Mouse (Mus musculus): ENCODE measurements around the gene Mtmr1. TPM values are rescaled to one million over a fixed set of nuclear protein-coding genes. Genes with fewer than 3 reads are reported as not detected.

The Mtmr1 gene
- polyA plus RNA-seq, 1 experiment, result 7.7 TPM

DNA sequence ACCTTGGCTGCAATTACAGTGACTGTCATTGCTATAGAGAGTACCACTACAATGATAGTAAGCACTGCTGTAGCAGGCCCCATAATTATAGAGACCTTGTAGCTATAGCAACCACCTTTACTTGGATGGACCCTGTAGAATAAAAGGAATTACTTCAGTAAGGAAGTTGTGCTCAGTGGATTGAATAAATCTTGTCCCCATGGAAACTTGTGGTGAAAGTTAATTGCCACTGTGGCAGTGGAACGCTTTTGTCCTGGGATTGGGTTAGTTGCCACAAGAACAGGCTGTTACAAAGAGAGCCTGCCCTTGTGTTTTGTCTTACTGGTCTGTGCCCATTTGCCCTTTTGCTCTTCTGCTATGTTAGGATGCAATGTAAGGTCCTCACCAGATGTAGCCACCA is 69.9 kb downstream of the Mtmr1 start:
- TF ChIP-seq POLR2AphosphoS2 (IDR thresholded peaks at IDR 0.05; ENCODE audit: insufficient read length, low read depth) (no peak), TCF3 (IDR thresholded peaks at IDR 0.05; ENCODE audit: insufficient read length, low read depth) (no peak), POLR2A (IDR thresholded peaks at IDR 0.05; ENCODE audit: insufficient read length, low read depth) (no peak), MYOG (IDR thresholded peaks at IDR 0.05; ENCODE audit: control insufficient read depth in 1 of 3, insufficient read depth in 1 of 3, insufficient read length in 2 of 3, low read depth in 2 of 3) (no peak), REST (IDR thresholded peaks at IDR 0.05; ENCODE audit: insufficient read depth, insufficient read length) (no peak), USF1 (IDR thresholded peaks at IDR 0.05; ENCODE audit: low read depth) (no peak)
- no peaks in the 10 kb centered on the region for H3K79me2 ChIP-seq (ENCODE audit: control insufficient read depth, insufficient read depth)
- no peaks in the 10 kb centered on the region for H3K27me3 ChIP-seq (ENCODE audit: control insufficient read depth, insufficient read depth, insufficient read length)
- H3K36me3 ChIP-seq (ENCODE audit: control insufficient read depth, insufficient read depth), result no peaks in the 10 kb centered on the region
- no peak overlapping the region for H3ac ChIP-seq (ENCODE audit: control insufficient read depth, insufficient read length)
- H3K4me3 ChIP-seq, result no peak overlapping the region
- no peak overlapping the region for H3K4me2 ChIP-seq (ENCODE audit: low read depth)

- H3K79me2 ChIP-seq (ENCODE audit: control insufficient read depth, insufficient read depth), result no peaks in the 10 kb centered on the region
Measured at GRCm38 (mm10) chrX:71434860-71435259, 70.3 kb downstream of the Mtmr1 start.

GRCm38 (mm10) chrX:71435542-71435941 is 71.0 kb downstream of the Mtmr1 start:
- Histone ChIP-seq H3K4me3 (no peak overlapping the region), H3ac (ENCODE audit: control insufficient read depth, insufficient read length) (no peak overlapping the region), H3K36me3 (ENCODE audit: control insufficient read depth, insufficient read depth) (peaks cover 3% of the 10 kb centered on the region), H3K27me3 (ENCODE audit: control insufficient read depth, insufficient read depth, insufficient read length) (no peaks in the 10 kb centered on the region), H3K79me2 (ENCODE audit: control insufficient read depth, insufficient read depth) (no peaks in the 10 kb centered on the region), H3K4me2 (ENCODE audit: low read depth) (no peak overlapping the region)
- no peak for TF ChIP-seq USF1 (IDR thresholded peaks at IDR 0.05; ENCODE audit: low read depth)
- no peak for TF ChIP-seq TCF12 (IDR thresholded peaks at IDR 0.05; ENCODE audit: insufficient read depth, poor library complexity, severe bottlenecking)
- TF ChIP-seq POLR2A (IDR thresholded peaks at IDR 0.05; ENCODE audit: insufficient read length, low read depth), result no peak
- TF ChIP-seq CEBPB (IDR thresholded peaks at IDR 0.05; ENCODE audit: insufficient read depth, poor library complexity, severe bottlenecking), result no peak
- no peak for TF ChIP-seq MYOG (IDR thresholded peaks at IDR 0.05; ENCODE audit: control insufficient read depth in 1 of 3, insufficient read depth in 1 of 3, insufficient read length in 2 of 3, low read depth in 2 of 3)
- TF ChIP-seq MAX (IDR thresholded peaks at IDR 0.05; ENCODE audit: low read depth), result no peak
- no peak for TF ChIP-seq SRF (IDR thresholded peaks at IDR 0.05; ENCODE audit: control insufficient read depth, insufficient read length, low read depth)
- no peak for TF ChIP-seq TCF3 (IDR thresholded peaks at IDR 0.05; ENCODE audit: insufficient read length, low read depth)
- TF ChIP-seq E2F4 (IDR thresholded peaks at IDR 0.05; ENCODE audit: insufficient read depth), result no peak
- no peak for TF ChIP-seq REST (IDR thresholded peaks at IDR 0.05; ENCODE audit: insufficient read depth, insufficient read length)
- TF ChIP-seq POLR2AphosphoS2 (IDR thresholded peaks at IDR 0.05; ENCODE audit: insufficient read length, low read depth), result no peak
- TF ChIP-seq MYOD1 (IDR thresholded peaks at IDR 0.05; ENCODE audit: control insufficient read depth in 1 of 3, insufficient read length in 2 of 3, low read depth in 2 of 3), result no peak

More at GRCm38 (mm10) chrX:71434860-71435259, 70.3 kb downstream of the Mtmr1 start:
- Histone ChIP-seq H3ac (ENCODE audit: control insufficient read depth, insufficient read length) (no peak overlapping the region), H3K36me3 (ENCODE audit: control insufficient read depth, insufficient read depth) (no peaks in the 10 kb centered on the region), H3K4me3 (no peak overlapping the region), H3K27me3 (ENCODE audit: control insufficient read depth, insufficient read depth, insufficient read length) (no peaks in the 10 kb centered on the region), H3K4me2 (ENCODE audit: low read depth) (no peak overlapping the region)
- no peak for TF ChIP-seq MYOG (IDR thresholded peaks at IDR 0.05; ENCODE audit: control insufficient read depth in 1 of 3, insufficient read depth in 1 of 3, insufficient read length in 2 of 3, low read depth in 2 of 3)
- no peak for TF ChIP-seq MYOD1 (IDR thresholded peaks at IDR 0.05; ENCODE audit: control insufficient read depth in 1 of 3, insufficient read length in 2 of 3, low read depth in 2 of 3)
- no peak for TF ChIP-seq TCF3 (IDR thresholded peaks at IDR 0.05; ENCODE audit: insufficient read length, low read depth)
- TF ChIP-seq SRF (IDR thresholded peaks at IDR 0.05; ENCODE audit: control insufficient read depth, insufficient read length, low read depth), result no peak
- TF ChIP-seq TCF12 (IDR thresholded peaks at IDR 0.05; ENCODE audit: insufficient read depth, poor library complexity, severe bottlenecking), result no peak
- no peak for TF ChIP-seq CEBPB (IDR thresholded peaks at IDR 0.05; ENCODE audit: insufficient read depth, poor library complexity, severe bottlenecking)
- no peak for TF ChIP-seq POLR2AphosphoS2 (IDR thresholded peaks at IDR 0.05; ENCODE audit: insufficient read length, low read depth)
- TF ChIP-seq REST (IDR thresholded peaks at IDR 0.05; ENCODE audit: insufficient read depth, insufficient read length), result no peak
- TF ChIP-seq POLR2A (IDR thresholded peaks at IDR 0.05; ENCODE audit: insufficient read length, low read depth), result no peak
- no peak for TF ChIP-seq E2F4 (IDR thresholded peaks at IDR 0.05; ENCODE audit: insufficient read depth)
- TF ChIP-seq MAX (IDR thresholded peaks at IDR 0.05; ENCODE audit: low read depth), result no peak
- no peak for TF ChIP-seq USF1 (IDR thresholded peaks at IDR 0.05; ENCODE audit: low read depth)

DNA sequence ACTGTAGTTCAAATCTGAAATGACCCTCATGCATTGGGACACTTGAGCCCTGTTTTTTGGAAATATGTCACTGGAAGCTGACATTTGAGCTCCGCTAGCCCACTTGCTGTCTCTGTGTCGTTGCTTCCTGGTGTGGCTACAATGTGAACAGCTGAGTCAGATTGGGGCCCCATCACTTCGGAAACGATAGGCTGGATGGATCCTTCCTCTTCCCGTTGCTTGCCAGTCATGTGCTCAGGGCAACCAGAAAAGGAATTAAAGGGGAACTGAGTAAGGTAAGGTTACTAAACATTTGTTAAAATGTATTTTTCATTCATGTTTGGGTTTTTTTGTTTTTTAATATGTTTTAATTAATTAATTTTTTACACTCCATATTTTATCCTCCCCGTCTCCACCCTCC is 74.9 kb downstream of the Mtmr1 start:
- Histone ChIP-seq H3K79me2 (ENCODE audit: control insufficient read depth, insufficient read depth) (no peaks in the 10 kb centered on the region), H3K4me2 (ENCODE audit: low read depth) (no peak overlapping the region), H3K4me3 (no peak overlapping the region), H3K27me3 (ENCODE audit: control insufficient read depth, insufficient read depth, insufficient read length) (no peaks in the 10 kb centered on the region), H3ac (ENCODE audit: control insufficient read depth, insufficient read length) (no peak overlapping the region), H3K36me3 (ENCODE audit: control insufficient read depth, insufficient read depth) (peaks cover 7% of the 10 kb centered on the region)
- TF ChIP-seq CEBPB (IDR thresholded peaks at IDR 0.05; ENCODE audit: insufficient read depth, poor library complexity, severe bottlenecking) (no peak), E2F4 (IDR thresholded peaks at IDR 0.05; ENCODE audit: insufficient read depth) (no peak), TCF12 (IDR thresholded peaks at IDR 0.05; ENCODE audit: insufficient read depth, poor library complexity, severe bottlenecking) (no peak), MAX (IDR thresholded peaks at IDR 0.05; ENCODE audit: low read depth) (no peak), MYOG (IDR thresholded peaks at IDR 0.05; ENCODE audit: control insufficient read depth in 1 of 3, insufficient read depth in 1 of 3, insufficient read length in 2 of 3, low read depth in 2 of 3) (no peak), MYOD1 (IDR thresholded peaks at IDR 0.05; ENCODE audit: control insufficient read depth in 1 of 3, insufficient read length in 2 of 3, low read depth in 2 of 3) (no peak), REST (IDR thresholded peaks at IDR 0.05; ENCODE audit: insufficient read depth, insufficient read length) (no peak), POLR2A (IDR thresholded peaks at IDR 0.05; ENCODE audit: insufficient read length, low read depth) (no peak), TCF3 (IDR thresholded peaks at IDR 0.05; ENCODE audit: insufficient read length, low read depth) (no peak)

- H3ac ChIP-seq (ENCODE audit: control insufficient read depth, insufficient read length), result no peak overlapping the region
- H3K4me2 ChIP-seq (ENCODE audit: low read depth), result no peak overlapping the region
- peaks cover 7% of the 10 kb centered on the region for H3K36me3 ChIP-seq (ENCODE audit: control insufficient read depth, insufficient read depth)
- no peak overlapping the region for H3K4me3 ChIP-seq
- H3K27me3 ChIP-seq (ENCODE audit: control insufficient read depth, insufficient read depth, insufficient read length), result no peaks in the 10 kb centered on the region
- no peaks in the 10 kb centered on the region for H3K79me2 ChIP-seq (ENCODE audit: control insufficient read depth, insufficient read depth)
- TF ChIP-seq USF1 (IDR thresholded peaks at IDR 0.05; ENCODE audit: low read depth), result no peak
- TF ChIP-seq POLR2A (IDR thresholded peaks at IDR 0.05; ENCODE audit: insufficient read length, low read depth), result no peak
- no peak for TF ChIP-seq REST (IDR thresholded peaks at IDR 0.05; ENCODE audit: insufficient read depth, insufficient read length)
- TF ChIP-seq MYOD1 (IDR thresholded peaks at IDR 0.05; ENCODE audit: control insufficient read depth in 1 of 3, insufficient read length in 2 of 3, low read depth in 2 of 3), result no peak
- TF ChIP-seq CEBPB (IDR thresholded peaks at IDR 0.05; ENCODE audit: insufficient read depth, poor library complexity, severe bottlenecking), result no peak
- no peak for TF ChIP-seq MYOG (IDR thresholded peaks at IDR 0.05; ENCODE audit: control insufficient read depth in 1 of 3, insufficient read depth in 1 of 3, insufficient read length in 2 of 3, low read depth in 2 of 3)
- TF ChIP-seq POLR2AphosphoS2 (IDR thresholded peaks at IDR 0.05; ENCODE audit: insufficient read length, low read depth), result no peak
- TF ChIP-seq SRF (IDR thresholded peaks at IDR 0.05; ENCODE audit: control insufficient read depth, insufficient read length, low read depth), result no peak
- no peak for TF ChIP-seq E2F4 (IDR thresholded peaks at IDR 0.05; ENCODE audit: insufficient read depth)
- TF ChIP-seq MAX (IDR thresholded peaks at IDR 0.05; ENCODE audit: low read depth), result no peak
- TF ChIP-seq TCF3 (IDR thresholded peaks at IDR 0.05; ENCODE audit: insufficient read length, low read depth), result no peak
- no peak for TF ChIP-seq TCF12 (IDR thresholded peaks at IDR 0.05; ENCODE audit: insufficient read depth, poor library complexity, severe bottlenecking)
Measured at GRCm38 (mm10) chrX:71442916-71443315, 78.4 kb downstream of the Mtmr1 start.

Measured in myocyte (in vitro differentiated cells).